Mouse (Mus musculus) olfactory bulb, adult 2 months (tissue): ENCODE measurements at regions not wholly inside any gene's neighbourhood (a gene's known extent, or its start where the extent isn't known, plus 50 kb on each side); places are given as distances from the start of the nearest gene placed in this dataset.

ENCODE experiments used
- H3K27ac ChIP-seq: fragments of 200-500 bp; 2 replicates; pipeline ENCODE4 v1.5.1; 2012; ENCODE audit warnings: low read depth, low read length; ENCODE audit not compliant: insufficient read depth
- H3K4me1 ChIP-seq: fragments of 200-500 bp; 2 replicates; pipeline ENCODE4 v1.6.1; 2012; ENCODE audit warnings: low read length; ENCODE audit not compliant: control insufficient read depth, insufficient read depth
- H3K4me3 ChIP-seq: fragments of 200-500 bp; 2 replicates; pipeline ENCODE4 v1.5.1; 2012; ENCODE audit warnings: mild to moderate bottlenecking, low read depth, low read length, moderate library complexity; ENCODE audit not compliant: insufficient read depth
- CTCF ChIP-seq: fragments of 200-500 bp; IDR thresholded peaks from 2 replicates; pipeline ENCODE4 v1.5.1; 2012; ENCODE audit warnings: low read depth, mild to moderate bottlenecking, low read length, moderate library complexity; ENCODE audit not compliant: insufficient read depth
- POLR2A ChIP-seq: fragments of 200-500 bp; IDR thresholded peaks from 2 replicates; pipeline ENCODE4 v1.6.1; 2012; ENCODE audit warnings: mild to moderate bottlenecking, low read depth, low read length, moderate library complexity; ENCODE audit not compliant: insufficient read depth
- WGBS: fragments of 180-500 bp; shearing (Covaris S2); methylation state at CpG from one replicate; pipeline ENCODE4 v1.1.7; 2018; 5-methylcytosine and 5-hydroxymethylcytosine counted together

DNA sequence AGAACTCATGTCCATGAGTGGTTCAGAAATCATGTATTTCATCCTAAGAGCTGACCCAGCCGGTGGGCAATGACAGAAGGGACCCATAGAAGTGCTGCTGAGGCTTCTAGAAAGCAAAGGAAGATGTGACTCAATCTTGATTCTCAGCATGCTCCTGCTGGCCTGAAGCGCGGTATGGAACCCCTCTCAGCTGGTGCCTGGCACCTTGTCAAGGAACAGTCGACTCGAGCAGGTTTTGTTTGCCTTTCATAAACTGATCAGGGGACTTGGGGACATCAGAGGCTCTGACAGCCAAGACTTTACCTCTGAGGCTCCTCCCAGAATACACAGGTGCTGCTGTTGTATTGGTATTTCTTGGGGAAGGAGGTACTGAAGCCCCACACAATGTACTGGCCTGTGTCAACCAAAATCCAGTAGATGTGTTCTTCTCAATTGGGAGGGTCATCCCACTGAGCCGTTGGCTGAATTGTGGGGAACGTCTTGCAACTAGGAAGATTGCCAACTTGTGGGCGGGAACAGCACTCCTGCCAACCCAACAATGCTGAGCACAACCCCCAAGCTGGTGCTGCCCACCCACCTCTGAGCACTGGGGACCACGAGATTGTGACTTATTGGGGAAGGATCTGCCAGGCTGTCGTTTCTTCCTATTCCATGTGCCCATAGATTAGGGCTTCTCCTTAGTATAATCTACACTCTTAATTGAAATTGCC, 344.4 kb downstream of the Bcl11a start:
- 40% methylated on average over 10 of the region's 10 CpGs for WGBS
- Histone ChIP-seq H3K27ac (no peak overlapping the region), H3K4me1 (0 out of 2 replicates have a peak, but pooled peaks cover 2% of the 10 kb centered on the region), H3K4me3 (no peak overlapping the region)
- TF ChIP-seq POLR2A (no peak), CTCF (no peak)

GRCm38 (mm10) chr11:24423278-24423677, 345.4 kb downstream of the Bcl11a start:
- Histone ChIP-seq H3K27ac (no peak overlapping the region), H3K4me3 (no peak overlapping the region), H3K4me1 (0 out of 2 replicates have a peak, but pooled peaks cover 2% of the 10 kb centered on the region)
- no peak for TF ChIP-seq POLR2A
- no peak for TF ChIP-seq CTCF
- 86% methylated on average over 6 of the region's 6 CpGs for WGBS

GRCm38 (mm10) chr11:24426995-24427883, 349.4 kb downstream of the Bcl11a start:
- no peak for TF ChIP-seq CTCF
- no peak for TF ChIP-seq POLR2A
- no peak overlapping the region for H3K27ac ChIP-seq
- 50% methylated on average over 5 of the region's 5 CpGs for WGBS
- H3K4me1 ChIP-seq: 0 out of 2 replicates have a peak, but pooled peaks cover 2% of the 10 kb centered on the region
- no peak overlapping the region for H3K4me3 ChIP-seq

DNA sequence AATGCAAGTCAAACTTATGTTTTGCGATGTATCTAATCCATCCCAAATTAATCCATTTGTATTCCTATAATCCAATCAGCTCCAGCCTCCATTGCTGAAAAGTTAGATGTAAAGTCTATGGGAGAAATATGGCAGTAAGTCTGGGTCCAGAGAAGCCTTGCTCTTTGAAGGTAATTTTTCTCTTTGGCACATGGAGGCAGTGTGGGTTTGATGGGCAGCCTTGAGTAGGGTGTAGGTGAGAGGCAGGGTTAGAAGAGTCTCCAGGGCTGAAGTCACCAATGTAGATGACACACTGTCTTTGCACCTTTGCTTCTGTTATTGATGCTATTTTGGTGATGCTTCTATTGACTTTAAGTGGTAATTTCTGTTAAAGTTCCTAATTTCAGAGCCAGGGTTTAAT, 370.8 kb downstream of the Bcl11a start:
- Histone ChIP-seq H3K27ac (no peak overlapping the region), H3K4me3 (no peak overlapping the region), H3K4me1 (peaks cover 3% of the 10 kb centered on the region)
- 98% methylated on average over 1 of the region's 1 CpGs for WGBS
- no peak for TF ChIP-seq CTCF
- no peak for TF ChIP-seq POLR2A

DNA sequence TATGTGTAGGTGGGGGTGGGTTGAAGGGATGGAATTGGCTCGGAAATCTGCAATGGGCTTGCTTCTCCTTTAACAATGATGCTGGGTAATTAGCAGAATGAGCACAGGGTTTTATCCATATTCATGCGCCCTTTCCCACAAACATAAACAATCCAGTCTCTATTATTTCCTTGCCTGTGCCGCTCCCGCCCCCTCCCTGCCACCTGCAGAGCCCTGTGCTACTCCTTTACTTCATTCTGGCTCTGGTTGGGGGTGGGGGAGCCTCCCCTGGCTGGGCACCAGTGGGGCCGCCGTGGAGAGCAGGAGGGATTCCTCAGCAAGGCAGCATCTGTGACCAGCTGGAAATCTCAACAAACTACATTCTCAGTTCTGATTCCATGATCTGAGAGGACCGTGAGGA, 374.4 kb downstream of the Bcl11a start:
- WGBS: 18% methylated on average over 7 of the region's 7 CpGs
- Histone ChIP-seq H3K27ac (no peak overlapping the region), H3K4me1 (peaks cover 3% of the 10 kb centered on the region), H3K4me3 (no peak overlapping the region)
- TF ChIP-seq CTCF (no peak), POLR2A (no peak)

DNA sequence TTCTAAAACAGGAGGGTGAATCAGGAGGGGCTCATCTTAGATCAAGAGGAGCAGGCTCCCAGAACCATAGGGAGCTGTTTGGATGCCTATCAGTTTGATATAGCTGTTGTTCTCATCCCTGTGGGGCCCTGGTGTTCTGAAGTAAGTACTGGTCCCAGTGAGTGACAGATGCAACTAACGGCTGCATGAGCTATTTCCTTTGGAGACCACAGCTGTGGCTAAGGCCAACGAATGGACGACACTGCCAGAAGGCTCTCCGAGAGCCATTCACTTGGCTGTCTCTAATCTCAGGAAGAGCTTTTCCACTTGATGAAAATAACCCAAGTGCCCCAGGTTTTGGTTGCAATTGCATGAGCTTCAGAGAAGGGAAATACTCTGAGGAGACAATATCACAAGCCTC, 386.8 kb downstream of the Bcl11a start:
- Histone ChIP-seq H3K4me3 (no peak overlapping the region), H3K27ac (no peak overlapping the region), H3K4me1 (no peaks in the 10 kb centered on the region)
- TF ChIP-seq POLR2A: no peak
- TF ChIP-seq CTCF: no peak
- WGBS: 63% methylated on average over 4 of the region's 4 CpGs

GRCm38 (mm10) chr11:24467458-24467857, 389.6 kb downstream of the Bcl11a start:
- no peak overlapping the region for H3K4me3 ChIP-seq
- H3K27ac ChIP-seq: no peak overlapping the region
- 94% methylated on average over 8 of the region's 8 CpGs for WGBS
- no peak for TF ChIP-seq CTCF
- H3K4me1 ChIP-seq: no peaks in the 10 kb centered on the region

GRCm38 (mm10) chr11:24470469-24470868, 392.6 kb downstream of the Bcl11a start:
- 0 out of 2 replicates have a peak, but pooled peaks cover 2% of the 10 kb centered on the region for H3K4me1 ChIP-seq
- no peak overlapping the region for H3K27ac ChIP-seq
- no peak overlapping the region for H3K4me3 ChIP-seq
- TF ChIP-seq CTCF (no peak), POLR2A (no peak)

- Histone ChIP-seq H3K27ac (no peak overlapping the region), H3K4me3 (no peak overlapping the region), H3K4me1 (0 out of 2 replicates have a peak, but pooled peaks cover 2% of the 10 kb centered on the region)
- WGBS: 88% methylated on average over 8 of the region's 8 CpGs
- TF ChIP-seq CTCF (no peak), POLR2A (no peak)
Measured at GRCm38 (mm10) chr11:24472617-24473367, 394.9 kb downstream of the Bcl11a start.
